Mouse (Mus musculus) liver, embryonic 18 days (tissue): ENCODE measurements around the gene Ctcfl. TPM values are rescaled to one million over a fixed set of nuclear protein-coding genes. Genes with fewer than 3 reads are reported as not detected.

Experiments
- polyA plus RNA-seq: library from polyadenylated mRNA; depleted of rRNA; stranded (reverse); fragments of >200 nt; gene quantifications from 2 replicates; pipeline ENCODE4 v1.2.3, GENCODE M21; 2012; rRNA removed

The Ctcfl gene
- polyA plus RNA-seq: 0.02 and 0.05 TPM in 2 replicates

GRCm38 (mm10) chr2:173119023-173119944, at the start of gene Ctcfl:
Gene Ctcfl, minus strand, starts transcription at chr2:173119525.

DNA sequence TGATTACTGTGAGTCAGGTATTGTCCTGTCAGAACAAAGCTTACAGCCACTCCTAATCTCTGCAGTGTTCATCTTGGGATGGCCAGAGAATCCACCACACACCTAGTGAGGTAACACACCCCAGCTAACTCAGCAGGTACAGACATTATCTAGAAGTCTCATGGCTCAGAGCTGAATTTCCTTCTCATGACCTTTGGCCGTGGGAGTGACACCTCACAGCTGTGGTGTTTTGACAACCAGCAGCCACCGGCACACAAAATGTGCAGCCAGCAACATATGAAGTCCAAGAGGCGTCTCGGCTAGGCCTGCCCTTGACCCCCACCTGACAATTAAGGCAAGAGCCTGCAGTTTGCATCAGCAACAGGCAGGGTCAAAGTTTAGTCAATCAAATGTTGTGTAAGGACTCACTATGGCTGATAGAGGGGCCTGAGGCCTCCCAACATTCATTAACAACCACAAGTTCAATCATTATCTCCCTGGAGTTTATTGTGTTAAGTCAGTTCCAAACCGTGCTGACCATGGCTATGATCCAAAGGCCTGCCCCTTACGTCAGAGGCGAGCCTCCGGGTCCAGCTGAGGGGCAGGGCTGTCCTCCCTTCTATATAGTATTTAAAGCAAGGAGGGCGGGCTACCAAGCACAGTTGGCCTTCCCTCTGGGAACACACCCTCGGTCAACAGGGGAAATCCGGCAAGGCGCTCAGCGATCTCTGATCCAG, 33.3 kb upstream of the Ctcfl start, which contains the start of gene Pck1:
TSS of gene Pck1 (plus strand) at position 613 of the 716 bp plus-strand sequence.

Other genes starting within 250 kb of the Ctcfl start
- gene Bmp7, start 179.2 kb downstream of the Ctcfl start, polyA plus RNA-seq: 0.31 and 0.49 TPM in 2 replicates
- gene Spo11, start 141.8 kb downstream of the Ctcfl start, polyA plus RNA-seq: 0.11 and 0.14 TPM in 2 replicates
- 31.5 and 35.7 TPM in 2 replicates for gene Rae1, start 119.4 kb downstream of the Ctcfl start, polyA plus RNA-seq
- gene Rbm38, start 99.0 kb downstream of the Ctcfl start, polyA plus RNA-seq: 128 and 149 TPM in 2 replicates
- 4.1 and 4.2 TPM in 2 replicates for gene Pck1, start 33.5 kb upstream of the Ctcfl start, polyA plus RNA-seq
- 4.9 and 9.5 TPM in 2 replicates for gene Zbp1, start 99.4 kb upstream of the Ctcfl start, polyA plus RNA-seq
- gene Pmepa1, start 157.0 kb upstream of the Ctcfl start, polyA plus RNA-seq: 0.60 and 0.61 TPM in 2 replicates